Mouse (Mus musculus): ENCODE data around the gene Ddx42.

DNA sequence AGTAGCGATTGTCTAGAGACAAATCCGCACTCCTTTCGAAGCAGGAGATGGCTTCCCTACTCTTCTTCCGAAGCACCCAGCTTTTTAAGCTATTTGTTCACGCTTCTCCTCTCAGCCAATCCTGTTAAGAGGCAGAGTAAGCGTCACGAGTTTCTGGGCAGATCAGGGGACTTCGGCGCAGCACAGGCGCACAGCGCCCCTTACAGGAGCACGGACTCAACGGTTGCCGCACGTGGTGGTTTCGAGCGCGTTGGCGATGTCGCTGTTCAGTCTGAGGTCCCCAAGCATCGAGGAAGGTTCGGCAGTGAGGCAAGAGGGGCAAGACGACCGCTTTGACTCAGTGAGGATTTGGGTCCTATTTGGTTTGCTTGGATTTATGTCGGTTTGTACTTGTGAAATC is 59.7 kb downstream of the Ddx42 start, which contains the start of gene Tcam1:
- TF ChIP-seq POLR2A (IDR thresholded peaks at IDR 0.05; ENCODE audit: borderline replicate concordance, control insufficient read depth, low read depth, low read length) = peak; percentile 60; the same call in 1 of the 2 replicates
- peak; percentile 92 for TF ChIP-seq CTCF (IDR thresholded peaks at IDR 0.05; ENCODE audit: control insufficient read depth, insufficient read depth, low read length)

All from bone marrow, adult 2 months (tissue).